In the genomic region with DNA sequence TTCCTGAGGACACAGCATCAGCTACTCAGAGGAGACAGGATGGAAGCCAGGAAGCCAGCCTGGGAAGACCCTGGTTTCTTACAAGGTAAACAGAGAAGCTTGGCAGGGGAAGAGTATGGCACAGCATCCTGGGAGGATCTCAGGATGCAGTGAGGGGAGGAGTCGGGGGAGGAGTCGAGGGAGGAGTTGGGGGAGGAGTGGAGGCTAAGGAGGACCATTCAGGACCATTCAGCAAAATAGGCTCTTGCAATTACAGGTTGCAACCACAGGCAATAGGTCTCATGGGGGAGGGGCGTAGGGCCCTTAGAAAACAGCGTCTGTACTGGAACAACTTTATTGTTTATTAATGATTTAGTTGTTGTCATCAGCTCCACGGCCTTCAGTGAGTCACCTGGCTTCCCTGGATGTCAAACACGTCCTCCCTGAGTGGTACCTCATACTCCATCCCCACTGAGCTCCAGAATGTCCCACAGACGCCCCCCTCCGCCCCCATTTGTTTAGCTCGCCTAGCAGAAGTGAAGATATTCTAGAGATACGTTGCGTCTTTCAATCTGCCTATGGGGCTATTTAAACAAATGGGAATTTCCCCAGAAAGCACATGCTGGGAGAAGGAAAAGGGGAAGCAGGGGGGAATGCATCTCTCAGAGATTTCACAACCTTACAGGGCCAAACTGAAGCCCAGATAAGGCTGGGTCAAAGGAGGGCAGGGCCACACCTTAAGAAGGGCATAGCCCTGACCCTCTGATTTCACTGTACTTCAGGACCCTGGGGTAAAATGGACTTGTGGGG, we compare ENCODE assay signal across 11 mouse cellular contexts. TPM values are rescaled to one million over a fixed set of nuclear protein-coding genes. Genes with fewer than 3 reads are reported as not detected.
DNase-seq lines count a peak whose midpoint lies in the region; ATAC-seq lines count a peak whose summit lies in the region.
"Had no signal": no experiment of that assay in that cellular context is flagged by ENCODE, and none has a peak within 500 bp of the region (broad histone marks: within the 10 kb centered on the region; RNA-seq: fewer than 3 reads in every experiment).

No protein-coding gene starts in this region.

- no peak for ATAC-seq in hindbrain, embryonic 14.5 days (ENCODE audit: low FRiP score)

- DNase-seq in hindbrain, embryonic 10.5 days (ENCODE audit: low spot score), result no peak
- DNase-seq in hindbrain, embryonic 14.5 days (ENCODE audit: low spot score), result no peak
- peak; percentile 75 for DNase-seq in ES-CJ7 (ENCODE audit: low read depth, low spot score)
- DNase-seq in brain, adult 2 months (ENCODE audit: low read depth, low spot score), result peak; percentile 35
- DNase-seq in limb, embryonic 10.5 days (ENCODE audit: low spot score), result peak; percentile 35
- DNase-seq in layer of hippocampus, postnatal 10 days (ENCODE audit: low spot score in 2 of 2), result no peak
- DNase-seq in cerebellum, adult 8-10 months, result no peak
- no peak for DNase-seq in right cerebral cortex, postnatal 25 days

- peak overlapping the region; percentile 89 for H3K27ac ChIP-seq in hindbrain, embryonic 10.5 days
- H3K27ac ChIP-seq in hindbrain, embryonic 14.5 days, result no peak overlapping the region
- H3K27ac ChIP-seq in limb, embryonic 10.5 days, result no peak overlapping the region
- H3K27ac ChIP-seq: kidney, embryonic 15.5 days; limb, embryonic 12.5 days had no signal

- no peak overlapping the region for H3K9ac ChIP-seq in hindbrain, embryonic 14.5 days
- H3K9ac ChIP-seq: kidney, embryonic 15.5 days; limb, embryonic 12.5 days had no signal

- WGBS in hindbrain, embryonic 10.5 days, result 40% methylated on average over 11 of the region's 11 CpGs
- WGBS in hindbrain, embryonic 14.5 days, result 38% methylated on average over 11 of the region's 11 CpGs
- WGBS in limb, embryonic 10.5 days, result 39% methylated on average over 11 of the region's 11 CpGs

- H3K27me3 ChIP-seq in hindbrain, embryonic 10.5 days (ENCODE audit: insufficient read depth, poor library complexity, severe bottlenecking), result peaks cover 22% of the 10 kb centered on the region
- H3K27me3 ChIP-seq in hindbrain, embryonic 14.5 days (ENCODE audit: control insufficient read depth, insufficient read depth, low read length), result no peaks in the 10 kb centered on the region
- peaks cover 44% of the 10 kb centered on the region for H3K27me3 ChIP-seq in limb, embryonic 10.5 days (ENCODE audit: low read depth, poor library complexity, severe bottlenecking)

- H3K4me3 ChIP-seq in hindbrain, embryonic 10.5 days, result no peak overlapping the region
- no peak overlapping the region for H3K4me3 ChIP-seq in hindbrain, embryonic 14.5 days (replicated peaks; ENCODE audit: low read length)
- H3K4me3 ChIP-seq in limb, embryonic 10.5 days, result no peak overlapping the region
- H3K4me3 ChIP-seq: kidney, embryonic 15.5 days; limb, embryonic 12.5 days had no signal

- H3K36me3 ChIP-seq in hindbrain, embryonic 10.5 days, result no peaks in the 10 kb centered on the region
- H3K36me3 ChIP-seq in hindbrain, embryonic 14.5 days (replicated peaks; ENCODE audit: control insufficient read depth, insufficient read depth), result no peaks in the 10 kb centered on the region
- no peaks in the 10 kb centered on the region for H3K36me3 ChIP-seq in limb, embryonic 10.5 days
- H3K36me3 ChIP-seq: G1E; kidney, embryonic 15.5 days; limb, embryonic 12.5 days had no signal

- no peaks in the 10 kb centered on the region for H3K9me3 ChIP-seq in hindbrain, embryonic 10.5 days
- no peaks in the 10 kb centered on the region for H3K9me3 ChIP-seq in hindbrain, embryonic 14.5 days (ENCODE audit: control insufficient read depth, low read length)
- no peaks in the 10 kb centered on the region for H3K9me3 ChIP-seq in limb, embryonic 10.5 days (replicated peaks)
- H3K9me3 ChIP-seq: kidney, embryonic 15.5 days; limb, embryonic 12.5 days had no signal

- H3K4me2 ChIP-seq in hindbrain, embryonic 14.5 days (replicated peaks), result no peak overlapping the region
- H3K4me2 ChIP-seq: kidney, embryonic 15.5 days; limb, embryonic 12.5 days had no signal

- peaks cover 99% of the 10 kb centered on the region for H3K4me1 ChIP-seq in hindbrain, embryonic 10.5 days (replicated peaks)
- H3K4me1 ChIP-seq in hindbrain, embryonic 14.5 days (replicated peaks; ENCODE audit: control insufficient read depth, insufficient read depth, low read length), result peaks cover 51% of the 10 kb centered on the region
- peaks cover 42% of the 10 kb centered on the region for H3K4me1 ChIP-seq in limb, embryonic 10.5 days

RNA-seq across cellular contexts. Expression of gene Rassf4, which starts 4.9 kb away (rescaled TPM):
- polyA plus RNA-seq in hindbrain, embryonic 10.5 days (2016; fragmentation: Nextera tagmentation; extraction: Ambion mirVana), result 60.9 and 61.9 TPM in 2 replicates
- 30.3 and 33.1 TPM in 2 replicates for polyA plus RNA-seq in hindbrain, embryonic 14.5 days (2014; fragmentation: Nextera tagmentation; extraction: Ambion mirVana)
- polyA plus RNA-seq in limb, embryonic 10.5 days (2016; fragmentation: Nextera tagmentation; extraction: Ambion mirVana), result 2.7 and 4.2 TPM in 2 replicates
- total RNA-seq in layer of hippocampus, postnatal 10 days (2021), result 1 to 10 TPM; 4.3 to 4.8 TPM
- polyA plus RNA-seq: G1E had no signal

RNA-seq across cellular contexts. Expression of gene Depp1, which starts 18.5 kb away (rescaled TPM):
- 14.7 and 16.1 TPM in 2 replicates for polyA plus RNA-seq in hindbrain, embryonic 10.5 days (2016; fragmentation: Nextera tagmentation; extraction: Ambion mirVana)
- 8.2 and 8.7 TPM in 2 replicates for polyA plus RNA-seq in hindbrain, embryonic 14.5 days (2014; fragmentation: Nextera tagmentation; extraction: Ambion mirVana)
- 34.4 and 34.7 TPM in 2 replicates for polyA plus RNA-seq in limb, embryonic 10.5 days (2016; fragmentation: Nextera tagmentation; extraction: Ambion mirVana)
- total RNA-seq in layer of hippocampus, postnatal 10 days (2021), result 1 to 10 TPM; 1.7 to 3.9 TPM
- total RNA-seq: G1E had no signal
- polyA plus RNA-seq: G1E had no signal

RNA-seq across cellular contexts. Expression of gene Zfp422, which starts 40.1 kb away (rescaled TPM):
- polyA plus RNA-seq in hindbrain, embryonic 10.5 days (2016; fragmentation: Nextera tagmentation; extraction: Ambion mirVana), result 255 and 278 TPM in 2 replicates
- 138 and 146 TPM in 2 replicates for polyA plus RNA-seq in hindbrain, embryonic 14.5 days (2014; fragmentation: Nextera tagmentation; extraction: Ambion mirVana)
- 235 and 264 TPM in 2 replicates for polyA plus RNA-seq in limb, embryonic 10.5 days (2016; fragmentation: Nextera tagmentation; extraction: Ambion mirVana)
- 10 to 100 TPM; 28.9 to 30.0 TPM for total RNA-seq in layer of hippocampus, postnatal 10 days (2021)
- polyA plus RNA-seq: G1E had no signal

RNA-seq across cellular contexts. Expression of gene Tmem72, which starts 47.8 kb away (rescaled TPM):
- polyA plus RNA-seq in hindbrain, embryonic 10.5 days (2016; fragmentation: Nextera tagmentation; extraction: Ambion mirVana), result 0.06 and 0.08 TPM in 2 replicates
- polyA plus RNA-seq in hindbrain, embryonic 14.5 days (2014; fragmentation: Nextera tagmentation; extraction: Ambion mirVana), result 1.5 and 3.1 TPM in 2 replicates
- 0.04 and 0.06 TPM in 2 replicates for polyA plus RNA-seq in limb, embryonic 10.5 days (2016; fragmentation: Nextera tagmentation; extraction: Ambion mirVana)
- total RNA-seq in layer of hippocampus, postnatal 10 days (2021), result 1 to 10 TPM in 1 of 2 experiments, under 1 TPM in 1; 0.18 to 4.4 TPM
- polyA plus RNA-seq: G1E had no signal

Comparison
In these comparisons a context has a peak if more than half of its experiments do, and no peak if none do; other contexts are left out.
1. DNase-seq: peak in ES-CJ7 (single experiment), brain, adult 2 months (single experiment) and limb, embryonic 10.5 days (single experiment); none in hindbrain, embryonic 10.5 days (single experiment), hindbrain, embryonic 14.5 days (single experiment), layer of hippocampus, postnatal 10 days (0 of 2), cerebellum, adult 8-10 months (single experiment) and right cerebral cortex, postnatal 25 days (single experiment).